Mouse (Mus musculus): ENCODE results near the gene Dvl3. TPM values are rescaled to one million over a fixed set of nuclear protein-coding genes. Genes with fewer than 3 reads are reported as not detected.

Dvl3 gene
- polyA plus RNA-seq, 1 experiment from 2014 or later, result 36.4 TPM

GRCm38 (mm10) chr16:20516032-20516431 lies 750 bp upstream of the Dvl3 start:
- ATAC-seq (ENCODE audit: low FRiP score) (no peak), DNase-seq (ENCODE audit: low spot score) (no peak)
- Histone ChIP-seq H3K36me3 (replicated peaks; ENCODE audit: control insufficient read depth, insufficient read depth) (peaks cover 17% of the 10 kb centered on the region), H3K27ac (peak overlapping the region; percentile 89), H3K9ac (peak overlapping the region; percentile 99), H3K27me3 (ENCODE audit: control insufficient read depth, insufficient read depth, low read length) (no peaks in the 10 kb centered on the region), H3K4me1 (replicated peaks; ENCODE audit: control insufficient read depth, insufficient read depth, low read length) (peaks cover 27% of the 10 kb centered on the region; the same call in 1 of the 2 replicates), H3K4me3 (replicated peaks; ENCODE audit: low read length) (peak overlapping the region; percentile 94), H3K9me3 (ENCODE audit: control insufficient read depth, low read length) (no peaks in the 10 kb centered on the region), H3K4me2 (replicated peaks) (peak overlapping the region; percentile 92)

- H3K27ac ChIP-seq, result peak overlapping the region; percentile 89
These were observed 434 bp downstream of the Dvl3 start for GRCm38 (mm10) chr16:20517216-20517615.

DNA sequence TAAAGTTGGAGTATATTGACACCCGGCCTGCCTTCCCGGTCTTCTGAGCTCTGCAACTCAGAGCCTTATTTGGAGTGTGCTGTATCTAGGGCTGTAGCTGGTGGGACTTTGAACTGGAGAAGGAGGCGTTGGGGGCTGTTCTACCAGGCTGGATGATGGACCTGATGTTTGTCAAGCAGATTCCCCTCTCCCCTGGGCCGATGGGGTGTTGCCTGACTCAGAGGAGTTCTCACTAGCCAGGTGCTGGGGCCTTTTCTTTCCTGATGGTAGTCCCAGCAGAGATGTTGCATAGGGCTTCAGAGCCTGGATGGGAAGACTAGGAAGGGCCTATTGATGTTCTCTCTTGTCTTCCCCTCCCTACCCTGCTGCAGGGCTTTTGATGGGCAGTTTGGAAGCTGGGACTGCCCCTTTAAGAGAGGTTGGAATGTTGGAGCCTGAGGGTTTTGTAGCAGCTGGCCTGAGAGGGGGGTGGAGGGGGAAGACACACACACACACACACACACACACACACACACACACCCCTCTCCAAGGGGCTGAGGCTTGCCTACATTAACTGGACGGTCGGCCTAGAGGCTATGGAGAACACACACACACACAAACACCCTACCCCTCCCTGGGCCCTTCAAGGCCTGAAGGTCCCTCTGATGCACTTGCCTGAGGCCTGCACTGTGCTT lies 1.1 kb downstream of the Dvl3 start:
- Histone ChIP-seq H3K4me1 (replicated peaks; ENCODE audit: control insufficient read depth, insufficient read depth, low read length) (peaks cover 27% of the 10 kb centered on the region; the same call in 1 of the 2 replicates), H3K9me3 (ENCODE audit: control insufficient read depth, low read length) (no peaks in the 10 kb centered on the region), H3K4me2 (replicated peaks) (peak overlapping the region; percentile 92), H3K27ac (peak overlapping the region; percentile 89), H3K4me3 (replicated peaks; ENCODE audit: low read length) (peak overlapping the region; percentile 94), H3K9ac (peak overlapping the region; percentile 99), H3K36me3 (replicated peaks; ENCODE audit: control insufficient read depth, insufficient read depth) (peaks cover 21% of the 10 kb centered on the region), H3K27me3 (ENCODE audit: control insufficient read depth, insufficient read depth, low read length) (no peaks in the 10 kb centered on the region)
- no peak for DNase-seq (ENCODE audit: low spot score)
- WGBS, result under 1% methylated on average over 6 of the region's 6 CpGs
- peak; percentile 58; the same call in 1 of the 2 replicates for ATAC-seq (ENCODE audit: low FRiP score)

More at GRCm38 (mm10) chr16:20517216-20517615, 434 bp downstream of the Dvl3 start:
- 0% methylated on average over 26 of the region's 26 CpGs for WGBS
- Histone ChIP-seq H3K9me3 (ENCODE audit: control insufficient read depth, low read length) (no peaks in the 10 kb centered on the region), H3K4me1 (replicated peaks; ENCODE audit: control insufficient read depth, insufficient read depth, low read length) (peaks cover 27% of the 10 kb centered on the region; the same call in 1 of the 2 replicates), H3K27me3 (ENCODE audit: control insufficient read depth, insufficient read depth, low read length) (no peaks in the 10 kb centered on the region), H3K36me3 (replicated peaks; ENCODE audit: control insufficient read depth, insufficient read depth) (peaks cover 19% of the 10 kb centered on the region), H3K4me2 (replicated peaks) (peak overlapping the region; percentile 92), H3K4me3 (replicated peaks; ENCODE audit: low read length) (peak overlapping the region; percentile 94), H3K9ac (peak overlapping the region; percentile 99)
- DNase-seq (ENCODE audit: low spot score), result no peak
- ATAC-seq (ENCODE audit: low FRiP score), result peak; percentile 35

GRCm38 (mm10) chr16:20523886-20524285 lies 7.1 kb downstream of the Dvl3 start:
- Histone ChIP-seq H3K36me3 (replicated peaks; ENCODE audit: control insufficient read depth, insufficient read depth) (peaks cover 81% of the 10 kb centered on the region), H3K9ac (no peak overlapping the region), H3K27ac (no peak overlapping the region), H3K9me3 (ENCODE audit: control insufficient read depth, low read length) (no peaks in the 10 kb centered on the region), H3K4me3 (replicated peaks; ENCODE audit: low read length) (no peak overlapping the region), H3K4me2 (replicated peaks) (no peak overlapping the region), H3K27me3 (ENCODE audit: control insufficient read depth, insufficient read depth, low read length) (no peaks in the 10 kb centered on the region), H3K4me1 (replicated peaks; ENCODE audit: control insufficient read depth, insufficient read depth, low read length) (peaks cover 10% of the 10 kb centered on the region; the same call in 1 of the 2 replicates)
- 84% methylated on average over 10 of the region's 10 CpGs for WGBS
- ATAC-seq (ENCODE audit: low FRiP score), result no peak
- DNase-seq (ENCODE audit: low spot score), result no peak

GRCm38 (mm10) chr16:20528779-20529178 lies 12.0 kb downstream of the Dvl3 start:
- Histone ChIP-seq H3K36me3 (replicated peaks; ENCODE audit: control insufficient read depth, insufficient read depth) (peaks cover 99% of the 10 kb centered on the region), H3K4me1 (replicated peaks; ENCODE audit: control insufficient read depth, insufficient read depth, low read length) (no peaks in the 10 kb centered on the region), H3K9me3 (ENCODE audit: control insufficient read depth, low read length) (no peaks in the 10 kb centered on the region), H3K9ac (no peak overlapping the region), H3K4me2 (replicated peaks) (no peak overlapping the region), H3K27ac (no peak overlapping the region), H3K4me3 (replicated peaks; ENCODE audit: low read length) (no peak overlapping the region), H3K27me3 (ENCODE audit: control insufficient read depth, insufficient read depth, low read length) (no peaks in the 10 kb centered on the region)
- 94% methylated on average over 5 of the region's 5 CpGs for WGBS
- ATAC-seq (ENCODE audit: low FRiP score) (no peak), DNase-seq (ENCODE audit: low spot score) (no peak)

DNA sequence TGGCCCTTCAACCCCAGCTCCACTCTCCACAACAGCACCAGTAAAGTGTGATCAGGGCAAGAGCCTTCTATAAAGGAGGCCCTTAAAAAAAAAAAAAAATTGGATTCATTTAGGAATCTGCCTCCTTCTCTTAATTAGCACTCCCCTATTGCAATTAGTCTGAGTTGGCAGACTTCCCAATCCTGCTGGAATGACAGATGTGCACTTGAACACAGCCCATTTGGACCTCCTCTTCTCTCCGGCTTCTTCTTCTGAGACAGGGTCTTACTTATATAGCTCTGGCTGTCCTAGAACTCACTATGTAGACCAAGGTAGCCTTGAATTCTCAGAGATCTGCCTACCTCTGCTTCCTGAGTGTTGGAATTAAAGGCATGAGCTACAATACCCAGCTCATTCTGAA lies 12.6 kb downstream of the Dvl3 start:
- H3K4me2 ChIP-seq (replicated peaks), result no peak overlapping the region
- ATAC-seq (ENCODE audit: low FRiP score), result no peak
- 50% methylated on average over 1 of the region's 1 CpGs for WGBS
- no peaks in the 10 kb centered on the region for H3K4me1 ChIP-seq (replicated peaks; ENCODE audit: control insufficient read depth, insufficient read depth, low read length)
- peaks cover 93% of the 10 kb centered on the region for H3K36me3 ChIP-seq (replicated peaks; ENCODE audit: control insufficient read depth, insufficient read depth)
- no peaks in the 10 kb centered on the region for H3K27me3 ChIP-seq (ENCODE audit: control insufficient read depth, insufficient read depth, low read length)
- H3K9me3 ChIP-seq (ENCODE audit: control insufficient read depth, low read length), result no peaks in the 10 kb centered on the region
- H3K27ac ChIP-seq, result no peak overlapping the region
- H3K4me3 ChIP-seq (replicated peaks; ENCODE audit: low read length), result no peak overlapping the region
- no peak overlapping the region for H3K9ac ChIP-seq
- no peak for DNase-seq (ENCODE audit: low spot score)

GRCm38 (mm10) chr16:20530941-20531340 lies 14.2 kb downstream of the Dvl3 start:
- Histone ChIP-seq H3K9ac (no peak overlapping the region), H3K9me3 (ENCODE audit: control insufficient read depth, low read length) (no peaks in the 10 kb centered on the region), H3K27ac (no peak overlapping the region), H3K4me2 (replicated peaks) (no peak overlapping the region), H3K27me3 (ENCODE audit: control insufficient read depth, insufficient read depth, low read length) (no peaks in the 10 kb centered on the region), H3K4me1 (replicated peaks; ENCODE audit: control insufficient read depth, insufficient read depth, low read length) (no peaks in the 10 kb centered on the region), H3K4me3 (replicated peaks; ENCODE audit: low read length) (no peak overlapping the region), H3K36me3 (replicated peaks; ENCODE audit: control insufficient read depth, insufficient read depth) (peaks cover 77% of the 10 kb centered on the region)
- WGBS, result 98% methylated on average over 20 of the region's 20 CpGs
- ATAC-seq (ENCODE audit: low FRiP score) (no peak), DNase-seq (ENCODE audit: low spot score) (no peak)

- Histone ChIP-seq H3K27ac (no peak overlapping the region), H3K27me3 (ENCODE audit: control insufficient read depth, insufficient read depth, low read length) (no peaks in the 10 kb centered on the region), H3K9me3 (ENCODE audit: control insufficient read depth, low read length) (no peaks in the 10 kb centered on the region), H3K4me2 (replicated peaks) (0 out of 2 replicates have a peak overlapping the region, but pooled peaks have one; percentile 16), H3K9ac (no peak overlapping the region), H3K4me1 (replicated peaks; ENCODE audit: control insufficient read depth, insufficient read depth, low read length) (peaks cover 27% of the 10 kb centered on the region), H3K36me3 (replicated peaks; ENCODE audit: control insufficient read depth, insufficient read depth) (peaks cover 61% of the 10 kb centered on the region), H3K4me3 (replicated peaks; ENCODE audit: low read length) (no peak overlapping the region; the same call in 1 of the 2 replicates)
- 51% methylated on average over 10 of the region's 10 CpGs for WGBS
- no peak for ATAC-seq (ENCODE audit: low FRiP score)
- no peak for DNase-seq (ENCODE audit: low spot score)
These were observed 18.0 kb downstream of the Dvl3 start for GRCm38 (mm10) chr16:20534617-20535295.

GRCm38 (mm10) chr16:20535296-20536080 lies 18.7 kb downstream of the Dvl3 start, which contains the start of gene Ap2m1:
TSS of gene Ap2m1 (plus strand) at chr16:20535478.
- Histone ChIP-seq H3K36me3 (replicated peaks; ENCODE audit: control insufficient read depth, insufficient read depth) (peaks cover 61% of the 10 kb centered on the region), H3K27me3 (ENCODE audit: control insufficient read depth, insufficient read depth, low read length) (no peaks in the 10 kb centered on the region), H3K4me2 (replicated peaks) (peak within 1 kb of the TSS; percentile 88), H3K9me3 (ENCODE audit: control insufficient read depth, low read length) (no peaks in the 10 kb centered on the region), H3K4me3 (replicated peaks; ENCODE audit: low read length) (peak within 1 kb of the TSS; percentile 88), H3K4me1 (replicated peaks; ENCODE audit: control insufficient read depth, insufficient read depth, low read length) (peaks cover 27% of the 10 kb centered on the region), H3K27ac (peak within 1 kb of the TSS; percentile 87), H3K9ac (peak within 1 kb of the TSS; percentile 96)
- ATAC-seq (ENCODE audit: low FRiP score) (peak; percentile 96), DNase-seq (ENCODE audit: low spot score) (peak; percentile 97)
- WGBS, result 0% methylated on average over 48 of the region's 52 CpGs

All from hindbrain, embryonic 14.5 days (tissue).